Mouse (Mus musculus) hindbrain, embryonic 12.5 days (tissue): Measurements from ENCODE around the gene Arl8b. TPM values are rescaled to one million over a fixed set of nuclear protein-coding genes. Genes with fewer than 3 reads are reported as not detected.
A peak's percentile ranks its signal among the peaks of the same experiment; 100 is the strongest.

ENCODE experiments used
- ATAC-seq: fragments of 200-750 bp; cut with Nextera tagmentation; 2 replicates; pipeline ENCODE4 v1.8.0; 2017; ENCODE audit warnings: moderate TSS enrichment; ENCODE audit not compliant: low FRiP score
- H3K27ac ChIP-seq: fragments of 300-500 bp; sonication (generic); 2 replicates; pipeline ENCODE4 v1.5.1; 2016; ENCODE audit warnings: mild to moderate bottlenecking
- H3K27me3 ChIP-seq: fragments of 300-500 bp; sonication (generic); 2 replicates; pipeline ENCODE4 v1.6.1; 2016; ENCODE audit warnings: mild to moderate bottlenecking
- H3K36me3 ChIP-seq: fragments of 300-500 bp; sonication (generic); 2 replicates; pipeline ENCODE4 v1.6.1; 2016; ENCODE audit warnings: mild to moderate bottlenecking
- H3K4me1 ChIP-seq: fragments of 300-500 bp; sonication (generic); 2 replicates; pipeline ENCODE4 v1.6.1; 2016
- H3K4me2 ChIP-seq: fragments of 300-500 bp; sonication (generic); replicated peaks from 2 replicates; pipeline ENCODE4 v1.6.1; 2016; ENCODE audit warnings: mild to moderate bottlenecking
- H3K4me3 ChIP-seq: fragments of 300-500 bp; sonication (generic); 2 replicates; pipeline ENCODE4 v1.5.1; 2016; ENCODE audit warnings: mild to moderate bottlenecking
- H3K9ac ChIP-seq: fragments of 300-500 bp; sonication (generic); 2 replicates; pipeline ENCODE4 v1.6.1; 2016; ENCODE audit warnings: mild to moderate bottlenecking, moderate library complexity
- H3K9me3 ChIP-seq: fragments of 300-500 bp; sonication (generic); replicated peaks from 2 replicates; pipeline ENCODE4 v1.6.1; 2016; ENCODE audit warnings: mild to moderate bottlenecking
- WGBS: fragments of 180-500 bp; shearing (Covaris S2); methylation state at CpG from one replicate; pipeline ENCODE4 v1.1.7; 2016; 5-methylcytosine and 5-hydroxymethylcytosine counted together
- polyA plus RNA-seq: library from polyadenylated mRNA; unstranded; fragments of >200 nt; fragmentation: Nextera tagmentation; extraction: Ambion mirVana; gene quantifications from 2 replicates; pipeline ENCODE4 v1.2.1, GENCODE M21; 2016

Arl8b gene
- polyA plus RNA-seq, 1 experiment from 2014 or later, result 76.1 TPM

- H3K4me1 ChIP-seq, result no peaks in the 10 kb centered on the region
- H3K27ac ChIP-seq, result no peak overlapping the region
- WGBS, result 85% methylated on average over 3 of the region's 3 CpGs
- H3K4me2 ChIP-seq, result no peak overlapping the region
- H3K9ac ChIP-seq, result no peak overlapping the region
- H3K36me3 ChIP-seq, result no peaks in the 10 kb centered on the region
- no peaks in the 10 kb centered on the region for H3K9me3 ChIP-seq
- no peak for ATAC-seq
- no peak overlapping the region for H3K4me3 ChIP-seq
- H3K27me3 ChIP-seq, result no peaks in the 10 kb centered on the region
Observed at GRCm38 (mm10) chr6:108770880-108771279, 12.0 kb upstream of the Arl8b start.

- H3K4me1 ChIP-seq, result no peaks in the 10 kb centered on the region
- no peak overlapping the region for H3K9ac ChIP-seq
- H3K4me2 ChIP-seq, result no peak overlapping the region
- WGBS, result 18% methylated on average over 9 of the region's 9 CpGs
- no peak overlapping the region for H3K4me3 ChIP-seq
- no peak overlapping the region for H3K27ac ChIP-seq
- no peaks in the 10 kb centered on the region for H3K27me3 ChIP-seq
- no peaks in the 10 kb centered on the region for H3K9me3 ChIP-seq
- ATAC-seq, result peak; percentile 50; the same call in 1 of the 2 replicates
- no peaks in the 10 kb centered on the region for H3K36me3 ChIP-seq
Observed at GRCm38 (mm10) chr6:108772913-108773312, 10.0 kb upstream of the Arl8b start.

- WGBS, result 90% methylated on average over 6 of the region's 6 CpGs
- ATAC-seq, result no peak
- Histone ChIP-seq H3K9me3 (no peaks in the 10 kb centered on the region), H3K4me2 (no peak overlapping the region), H3K4me1 (no peaks in the 10 kb centered on the region), H3K9ac (no peak overlapping the region), H3K27me3 (no peaks in the 10 kb centered on the region), H3K27ac (no peak overlapping the region), H3K4me3 (no peak overlapping the region), H3K36me3 (no peaks in the 10 kb centered on the region)
Observed at GRCm38 (mm10) chr6:108773480-108773879, 9.4 kb upstream of the Arl8b start.

GRCm38 (mm10) chr6:108776274-108776673 lies 6.6 kb upstream of the Arl8b start:
- no peak overlapping the region for H3K4me3 ChIP-seq
- H3K9ac ChIP-seq, result no peak overlapping the region
- no peaks in the 10 kb centered on the region for H3K9me3 ChIP-seq
- no peak for ATAC-seq
- H3K4me1 ChIP-seq, result no peaks in the 10 kb centered on the region
- no peaks in the 10 kb centered on the region for H3K27me3 ChIP-seq
- no peak overlapping the region for H3K4me2 ChIP-seq
- no peaks in the 10 kb centered on the region for H3K36me3 ChIP-seq
- H3K27ac ChIP-seq, result no peak overlapping the region

- no peak for ATAC-seq
- H3K9ac ChIP-seq, result no peak overlapping the region
- no peak overlapping the region for H3K4me3 ChIP-seq
- no peak overlapping the region for H3K27ac ChIP-seq
- H3K4me2 ChIP-seq, result no peak overlapping the region
- H3K4me1 ChIP-seq, result no peaks in the 10 kb centered on the region
- H3K27me3 ChIP-seq, result no peaks in the 10 kb centered on the region
- 79% methylated on average over 8 of the region's 8 CpGs for WGBS
- no peaks in the 10 kb centered on the region for H3K9me3 ChIP-seq
- H3K36me3 ChIP-seq, result no peaks in the 10 kb centered on the region
Observed at GRCm38 (mm10) chr6:108777560-108778287, 5.2 kb upstream of the Arl8b start.

- Histone ChIP-seq H3K4me3 (no peak overlapping the region), H3K27me3 (no peaks in the 10 kb centered on the region), H3K4me2 (no peak overlapping the region), H3K9ac (no peak overlapping the region), H3K36me3 (no peaks in the 10 kb centered on the region), H3K27ac (no peak overlapping the region), H3K4me1 (no peaks in the 10 kb centered on the region), H3K9me3 (no peaks in the 10 kb centered on the region)
- 72% methylated on average over 5 of the region's 5 CpGs for WGBS
- no peak for ATAC-seq
Observed at GRCm38 (mm10) chr6:108778399-108778798, 4.5 kb upstream of the Arl8b start.

GRCm38 (mm10) chr6:108781865-108782264 lies 1.0 kb upstream of the Arl8b start:
- peaks cover 14% of the 10 kb centered on the region for H3K4me1 ChIP-seq
- no peaks in the 10 kb centered on the region for H3K27me3 ChIP-seq
- no peak overlapping the region for H3K4me3 ChIP-seq
- no peak overlapping the region for H3K27ac ChIP-seq
- no peak for ATAC-seq
- H3K9ac ChIP-seq, result no peak overlapping the region
- WGBS, result 69% methylated on average over 6 of the region's 6 CpGs
- no peak overlapping the region for H3K4me2 ChIP-seq
- H3K9me3 ChIP-seq, result no peaks in the 10 kb centered on the region
- H3K36me3 ChIP-seq, result no peaks in the 10 kb centered on the region

GRCm38 (mm10) chr6:108783184-108783881 lies 434 bp downstream of the Arl8b start:
- H3K9me3 ChIP-seq, result no peaks in the 10 kb centered on the region
- peak; percentile 84 for ATAC-seq
- H3K9ac ChIP-seq, result peak overlapping the region; percentile 94
- WGBS, result under 1% methylated on average over 57 of the region's 57 CpGs
- H3K27ac ChIP-seq, result peak overlapping the region; percentile 86
- peak overlapping the region; percentile 98 for H3K4me3 ChIP-seq
- no peaks in the 10 kb centered on the region for H3K36me3 ChIP-seq
- H3K4me1 ChIP-seq, result peaks cover 14% of the 10 kb centered on the region
- no peaks in the 10 kb centered on the region for H3K27me3 ChIP-seq
- peak overlapping the region; percentile 84 for H3K4me2 ChIP-seq

- Histone ChIP-seq H3K36me3 (no peaks in the 10 kb centered on the region), H3K4me3 (peak overlapping the region; percentile 98), H3K4me2 (peak overlapping the region; percentile 84), H3K27ac (no peak overlapping the region), H3K4me1 (peaks cover 14% of the 10 kb centered on the region), H3K9me3 (no peaks in the 10 kb centered on the region), H3K27me3 (no peaks in the 10 kb centered on the region), H3K9ac (peak overlapping the region; percentile 94)
- no peak for ATAC-seq
- 42% methylated on average over 11 of the region's 11 CpGs for WGBS
Observed at GRCm38 (mm10) chr6:108784056-108784455, 1.2 kb downstream of the Arl8b start.

- Histone ChIP-seq H3K4me3 (peak overlapping the region; percentile 98; the same call in 1 of the 2 replicates), H3K4me1 (peaks cover 14% of the 10 kb centered on the region), H3K9ac (no peak overlapping the region), H3K4me2 (peak overlapping the region; percentile 84), H3K27ac (no peak overlapping the region), H3K9me3 (no peaks in the 10 kb centered on the region), H3K36me3 (no peaks in the 10 kb centered on the region), H3K27me3 (no peaks in the 10 kb centered on the region)
- 77% methylated on average over 5 of the region's 5 CpGs for WGBS
- ATAC-seq, result no peak
Observed at GRCm38 (mm10) chr6:108784796-108785195, 1.9 kb downstream of the Arl8b start.

- Histone ChIP-seq H3K9ac (no peak overlapping the region), H3K27me3 (no peaks in the 10 kb centered on the region), H3K4me2 (no peak overlapping the region), H3K9me3 (no peaks in the 10 kb centered on the region), H3K27ac (no peak overlapping the region), H3K4me3 (no peak overlapping the region), H3K4me1 (peaks cover 14% of the 10 kb centered on the region), H3K36me3 (no peaks in the 10 kb centered on the region)
- 96% methylated on average over 3 of the region's 3 CpGs for WGBS
- ATAC-seq, result no peak
Observed at GRCm38 (mm10) chr6:108785551-108785950, 2.7 kb downstream of the Arl8b start.

GRCm38 (mm10) chr6:108791498-108791897 lies 8.6 kb downstream of the Arl8b start:
- Histone ChIP-seq H3K4me2 (no peak overlapping the region), H3K27ac (no peak overlapping the region), H3K4me3 (no peak overlapping the region), H3K27me3 (no peaks in the 10 kb centered on the region), H3K9ac (no peak overlapping the region), H3K36me3 (peaks cover 2% of the 10 kb centered on the region; the same call in 1 of the 2 replicates), H3K9me3 (no peaks in the 10 kb centered on the region), H3K4me1 (peaks cover 8% of the 10 kb centered on the region)
- 79% methylated on average over 5 of the region's 5 CpGs for WGBS
- no peak for ATAC-seq

- ATAC-seq, result no peak
- Histone ChIP-seq H3K27me3 (no peaks in the 10 kb centered on the region), H3K27ac (no peak overlapping the region), H3K4me3 (no peak overlapping the region), H3K9ac (no peak overlapping the region), H3K4me2 (no peak overlapping the region), H3K36me3 (peaks cover 2% of the 10 kb centered on the region; the same call in 1 of the 2 replicates), H3K9me3 (no peaks in the 10 kb centered on the region), H3K4me1 (peaks cover 14% of the 10 kb centered on the region)
- 87% methylated on average over 1 of the region's 1 CpGs for WGBS
Observed at GRCm38 (mm10) chr6:108795912-108796311, 13.0 kb downstream of the Arl8b start.
